Mouse (Mus musculus): ENCODE measurements around the gene Plekhg5. TPM values are rescaled to one million over a fixed set of nuclear protein-coding genes. Genes with fewer than 3 reads are reported as not detected.

Gene Plekhg5
- not detected for polyA plus RNA-seq (2014; fragmentation: Illumina TruSeq; extraction: RNeasy Lipid Tissue Mini Kit (QIAGEN cat#74804); ENCODE audit: low read depth, low replicate concordance)

GRCm38 (mm10) chr4:152072121-152072601 is at the start of gene Plekhg5:
Gene Plekhg5, plus strand, starts transcription at chr4:152072498.

DNA sequence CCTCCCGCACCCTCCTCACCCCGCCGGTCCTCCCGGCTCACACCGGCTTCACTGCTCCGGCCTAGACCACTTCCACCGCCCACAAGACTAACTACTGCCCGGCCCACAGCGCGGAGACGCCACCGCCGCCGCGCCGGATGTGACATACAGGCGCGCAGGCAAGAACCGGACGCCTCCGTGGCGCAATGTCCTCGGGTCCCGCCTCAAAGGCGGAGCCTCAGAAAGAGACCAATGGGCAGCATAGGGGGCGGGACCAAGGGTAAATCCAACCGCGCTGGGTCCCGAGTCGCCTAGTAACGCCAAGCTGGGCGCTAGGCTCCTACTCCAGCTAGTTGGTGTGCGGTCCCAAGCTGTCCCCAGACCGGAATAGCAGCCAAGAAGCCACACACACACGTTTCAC is 44.8 kb upstream of the Plekhg5 start, which contains the start of gene Zbtb48:
Zbtb48 (minus strand) TSS at position 148 of the 400 bp plus-strand sequence.

GRCm38 (mm10) chr4:152038225-152038984 is 33.9 kb upstream of the Plekhg5 start, which contains the start of gene Tas1r1:
Gene Tas1r1, minus strand, starts transcription at chr4:152038568.

DNA sequence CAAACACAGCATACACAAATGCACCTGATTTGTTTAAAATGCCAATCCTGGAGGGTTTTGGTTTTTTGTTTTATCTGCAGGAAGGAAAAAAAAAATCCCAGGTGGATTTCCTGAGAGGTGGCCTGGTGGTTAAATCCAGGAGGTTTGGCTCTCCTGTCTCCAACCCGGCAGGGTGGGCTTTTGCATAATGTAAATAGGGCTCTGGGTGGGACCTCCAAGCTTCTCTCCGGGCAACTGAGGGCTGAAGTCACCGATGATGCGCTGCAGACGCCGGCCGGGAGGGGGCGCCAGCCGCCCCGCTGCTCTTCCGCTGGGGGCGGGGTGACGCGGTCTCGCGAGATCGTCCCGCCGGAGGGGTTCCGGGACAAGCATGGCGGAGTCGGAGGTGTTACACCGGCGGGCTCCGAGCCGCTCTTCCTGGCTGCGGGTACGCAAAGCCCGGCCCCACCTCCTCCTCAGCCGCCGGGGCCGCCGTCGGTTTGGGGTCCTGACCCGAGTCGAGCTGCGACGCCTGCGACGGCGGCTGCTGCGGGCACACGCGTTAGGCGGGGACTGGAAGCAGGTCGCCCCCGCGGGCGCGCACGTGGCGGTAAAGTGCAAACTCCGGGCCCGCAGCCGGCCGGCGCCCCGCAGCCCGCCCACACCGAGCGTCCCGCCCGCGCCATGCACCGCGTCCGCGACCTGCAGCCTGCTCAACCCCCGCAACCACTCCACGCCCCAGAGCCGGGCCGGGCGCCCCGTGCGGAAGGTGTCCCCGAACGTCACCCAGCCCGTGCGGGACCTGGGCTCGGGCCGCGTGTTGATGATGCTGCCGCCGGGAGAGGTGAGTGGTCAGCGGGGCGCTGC is 33.1 kb upstream of the Plekhg5 start, which contains the start of gene Nol9:
Nol9 (plus strand) TSS at position 337 of the 846 bp plus-strand sequence.

GRCm38 (mm10) chr4:152115921-152116612 is 43.8 kb downstream of the Plekhg5 start, which contains the start of gene Tnfrsf25:
Gene Tnfrsf25, plus strand, starts transcription at chr4:152115934.

GRCm38 (mm10) chr4:152151966-152152544 is 79.8 kb downstream of the Plekhg5 start, which contains the start of gene Espn:
Gene Espn, minus strand, starts transcription at chr4:152152371.

GRCm38 (mm10) chr4:152158585-152159284 is 86.4 kb downstream of the Plekhg5 start, which contains the start of gene Hes2:
Gene Hes2, plus strand, starts transcription at chr4:152158867.

Other genes with a start within 250 kb of the Plekhg5 start
- 35.4 TPM for gene Camta1, start 210.6 kb upstream of the Plekhg5 start, polyA plus RNA-seq (2014; fragmentation: Illumina TruSeq; extraction: RNeasy Lipid Tissue Mini Kit (QIAGEN cat#74804); ENCODE audit: low read depth, low replicate concordance)
- gene Dnajc11, start 138.8 kb upstream of the Plekhg5 start, polyA plus RNA-seq (2014; fragmentation: Illumina TruSeq; extraction: RNeasy Lipid Tissue Mini Kit (QIAGEN cat#74804); ENCODE audit: low read depth, low replicate concordance), result 58.1 TPM
- gene Thap3, start 83.5 kb upstream of the Plekhg5 start, polyA plus RNA-seq (2014; fragmentation: Illumina TruSeq; extraction: RNeasy Lipid Tissue Mini Kit (QIAGEN cat#74804); ENCODE audit: low read depth, low replicate concordance), result not detected
- 11.3 TPM for gene Phf13, start 76.2 kb upstream of the Plekhg5 start, polyA plus RNA-seq (2014; fragmentation: Illumina TruSeq; extraction: RNeasy Lipid Tissue Mini Kit (QIAGEN cat#74804); ENCODE audit: low read depth, low replicate concordance)
- gene Klhl21, start 63.7 kb upstream of the Plekhg5 start, polyA plus RNA-seq (2014; fragmentation: Illumina TruSeq; extraction: RNeasy Lipid Tissue Mini Kit (QIAGEN cat#74804); ENCODE audit: low read depth, low replicate concordance), result 3.7 TPM
- gene Zbtb48, start 44.8 kb upstream of the Plekhg5 start, polyA plus RNA-seq (2014; fragmentation: Illumina TruSeq; extraction: RNeasy Lipid Tissue Mini Kit (QIAGEN cat#74804); ENCODE audit: low read depth, low replicate concordance), result 1.7 TPM
- gene Tas1r1, start 33.9 kb upstream of the Plekhg5 start, polyA plus RNA-seq (2014; fragmentation: Illumina TruSeq; extraction: RNeasy Lipid Tissue Mini Kit (QIAGEN cat#74804); ENCODE audit: low read depth, low replicate concordance), result not detected
- 22.7 TPM for gene Nol9, start 33.2 kb upstream of the Plekhg5 start, polyA plus RNA-seq (2014; fragmentation: Illumina TruSeq; extraction: RNeasy Lipid Tissue Mini Kit (QIAGEN cat#74804); ENCODE audit: low read depth, low replicate concordance)
- not detected for gene Tnfrsf25, start 43.4 kb downstream of the Plekhg5 start, polyA plus RNA-seq (2014; fragmentation: Illumina TruSeq; extraction: RNeasy Lipid Tissue Mini Kit (QIAGEN cat#74804); ENCODE audit: low read depth, low replicate concordance)
- not detected for gene Espn, start 79.9 kb downstream of the Plekhg5 start, polyA plus RNA-seq (2014; fragmentation: Illumina TruSeq; extraction: RNeasy Lipid Tissue Mini Kit (QIAGEN cat#74804); ENCODE audit: low read depth, low replicate concordance)
- gene Hes2, start 86.4 kb downstream of the Plekhg5 start, polyA plus RNA-seq (2014; fragmentation: Illumina TruSeq; extraction: RNeasy Lipid Tissue Mini Kit (QIAGEN cat#74804); ENCODE audit: low read depth, low replicate concordance), result not detected
- gene Acot7, start 105.6 kb downstream of the Plekhg5 start, polyA plus RNA-seq (2014; fragmentation: Illumina TruSeq; extraction: RNeasy Lipid Tissue Mini Kit (QIAGEN cat#74804); ENCODE audit: low read depth, low replicate concordance), result 1.2 TPM
- 1.1 TPM for gene Gpr153, start 201.7 kb downstream of the Plekhg5 start, polyA plus RNA-seq (2014; fragmentation: Illumina TruSeq; extraction: RNeasy Lipid Tissue Mini Kit (QIAGEN cat#74804); ENCODE audit: low read depth, low replicate concordance)
- not detected for gene Hes3, start 219.2 kb downstream of the Plekhg5 start, polyA plus RNA-seq (2014; fragmentation: Illumina TruSeq; extraction: RNeasy Lipid Tissue Mini Kit (QIAGEN cat#74804); ENCODE audit: low read depth, low replicate concordance)
- gene Icmt, start 224.7 kb downstream of the Plekhg5 start, polyA plus RNA-seq (2014; fragmentation: Illumina TruSeq; extraction: RNeasy Lipid Tissue Mini Kit (QIAGEN cat#74804); ENCODE audit: low read depth, low replicate concordance), result 12.9 TPM
- gene Rnf207, start 246.5 kb downstream of the Plekhg5 start, polyA plus RNA-seq (2014; fragmentation: Illumina TruSeq; extraction: RNeasy Lipid Tissue Mini Kit (QIAGEN cat#74804); ENCODE audit: low read depth, low replicate concordance), result not detected